Mouse (Mus musculus) mouse embryonic stem cell (cell line): ENCODE measurements around the gene Pkdrej.
"Not testable (repeated sequence)": the region's sequence is repeated elsewhere in the genome, so short reads cannot be mapped to it uniquely, and the experiment has no call there.

Source experiments
- in situ Hi-C, 2 experiments: fragments of 300-500 bp; cut with MboI; formaldehyde crosslinking; loops; 1 replicate in 1 of 2; 3 replicates in 1 of 2; pipeline ENCODE4 v1.14.3; 2019 to 2020; ENCODE audit warnings: low sequenced_read_pairs in 2 of 2, low pct_unique_long_range_greater_than_20kb in 1 of 2, mixed read lengths in 1 of 2; ENCODE audit not compliant: unreplicated experiment in 1 of 2

Gene Pkdrej

GRCm38 (mm10) chr15:85811535-85812277, 9.8 kb downstream of the Pkdrej start, which contains the start of gene Cdpf1:
Cdpf1 (minus strand) TSS chr15:85811697.
- in situ Hi-C loops = no loop called here

DNA sequence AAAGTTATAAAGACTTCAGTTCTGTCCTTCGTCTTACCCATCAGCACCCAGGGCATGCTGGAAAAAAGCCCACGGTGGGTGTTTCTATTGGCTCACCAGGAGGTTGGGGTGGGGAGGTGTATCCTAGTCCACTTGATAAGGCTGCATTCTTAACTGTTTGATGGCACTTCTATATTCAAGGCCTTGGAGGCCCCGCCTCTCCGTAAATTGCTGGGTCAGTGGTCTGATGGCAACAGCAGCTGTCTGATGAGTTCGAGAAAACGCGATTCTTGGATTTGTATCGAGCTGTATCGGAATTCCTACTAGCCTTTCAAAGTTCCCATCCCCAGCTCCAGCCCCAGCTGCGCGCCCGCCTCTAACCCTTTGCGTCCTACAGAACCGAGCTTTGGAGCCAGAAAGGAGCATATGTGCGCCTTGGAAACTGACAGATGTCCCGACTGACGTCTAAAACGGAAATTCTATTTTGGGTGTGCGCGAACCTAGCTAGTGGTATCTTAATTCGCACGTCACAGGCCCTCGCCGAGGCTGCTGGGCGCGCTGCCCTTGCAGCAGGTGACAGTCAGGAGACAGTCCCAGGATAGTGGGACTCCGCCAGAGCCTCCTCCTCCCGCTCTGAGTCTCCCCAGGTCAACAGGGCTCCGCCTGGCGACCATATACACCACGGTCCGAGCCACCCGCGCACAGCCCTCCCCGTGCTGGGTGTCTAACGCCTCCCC, 10.6 kb downstream of the Pkdrej start:
- in situ Hi-C loops = no loop called here

- in situ Hi-C loops = no loop called here
Measured at GRCm38 (mm10) chr15:85810462-85810805, 11.1 kb downstream of the Pkdrej start.

DNA sequence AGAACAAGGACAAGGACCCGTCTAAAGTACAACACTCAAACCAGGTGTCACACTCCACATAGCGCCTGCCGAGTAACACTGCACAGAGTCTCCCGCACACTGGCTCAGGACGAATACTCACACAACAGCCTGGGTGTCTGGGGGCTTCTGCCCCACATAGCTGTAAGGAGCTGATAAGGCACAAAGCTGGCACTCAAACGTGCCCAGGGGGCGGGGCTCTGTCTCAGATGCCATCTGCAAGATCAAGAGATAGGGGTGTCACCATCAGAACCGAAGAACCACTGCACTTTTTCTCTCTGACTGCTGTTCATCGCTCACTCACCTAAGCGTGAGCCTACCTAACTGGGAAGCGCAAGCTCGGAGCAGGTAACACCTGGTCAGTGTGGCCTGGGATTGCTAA, 12.4 kb downstream of the Pkdrej start:
- in situ Hi-C loops = no loop called here

DNA sequence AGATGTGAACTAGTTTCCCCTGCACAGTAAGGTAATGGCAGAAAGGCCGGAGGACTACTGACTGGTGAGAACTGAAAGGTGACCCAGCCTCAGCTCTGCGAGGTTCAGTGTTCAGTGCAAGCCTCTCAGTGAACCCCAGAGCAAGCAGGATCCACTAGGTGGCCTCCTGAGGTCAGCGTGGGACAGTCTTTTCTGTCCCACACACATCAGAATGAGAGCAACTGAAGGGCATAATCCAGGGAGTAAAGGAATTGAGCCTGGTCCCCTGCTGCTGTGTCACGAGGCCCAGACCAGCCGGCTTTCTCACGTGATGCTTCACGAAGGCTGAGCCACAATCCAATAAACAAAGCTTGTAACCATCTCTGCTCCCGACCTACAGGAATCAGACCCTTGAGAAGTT, 13.1 kb downstream of the Pkdrej start:
- in situ Hi-C loops = no loop called here

- in situ Hi-C loops = no loop called here
Measured at GRCm38 (mm10) chr15:85808031-85808430, 13.5 kb downstream of the Pkdrej start.

DNA sequence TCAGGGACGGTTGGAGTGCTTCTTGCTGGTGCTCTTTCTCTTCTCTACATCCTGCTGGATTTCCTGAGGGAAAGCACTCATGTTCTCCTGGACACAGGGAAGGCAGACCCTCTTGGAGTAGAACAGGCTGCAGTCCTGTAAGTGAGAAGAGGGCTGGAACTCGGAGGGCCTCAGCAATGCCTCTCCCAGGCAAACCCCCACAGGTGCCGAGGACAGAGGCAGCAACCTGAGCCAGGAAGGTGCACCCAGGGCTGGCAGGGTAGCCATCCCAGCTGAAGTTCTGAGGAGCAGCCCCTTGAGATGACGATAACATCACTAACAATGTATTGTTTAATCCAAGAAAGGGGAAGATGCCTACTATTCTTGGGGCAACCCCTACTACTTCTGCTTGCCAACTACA, 14.1 kb downstream of the Pkdrej start:
- in situ Hi-C loops = no loop called here

- in situ Hi-C loops = no loop called here
Measured at GRCm38 (mm10) chr15:85806886-85807285, 14.6 kb downstream of the Pkdrej start.

DNA sequence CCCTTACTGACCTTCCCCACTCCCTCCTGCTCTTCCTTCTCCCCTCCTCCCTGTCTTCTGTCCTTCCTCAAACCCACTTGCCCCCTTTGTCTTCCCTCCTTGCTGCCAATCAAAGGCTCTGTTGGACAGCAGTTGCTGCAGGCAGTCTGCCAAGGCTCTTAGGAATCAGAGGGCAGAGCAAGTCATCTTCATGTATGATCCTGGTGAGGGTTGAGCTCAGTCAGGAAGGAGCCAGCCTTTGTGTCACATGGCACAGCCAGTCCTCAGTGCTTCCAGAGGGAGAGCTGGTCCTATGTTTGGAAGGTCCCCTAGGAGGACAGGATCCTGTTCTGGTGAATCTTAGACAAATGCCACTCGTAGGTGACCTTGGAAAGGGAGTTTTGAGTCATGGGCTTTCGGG, 18.6 kb downstream of the Pkdrej start:
- in situ Hi-C loops = no loop called here

- in situ Hi-C loops = no loop called here
Measured at GRCm38 (mm10) chr15:85798676-85799075, 22.9 kb downstream of the Pkdrej start.

- in situ Hi-C loops = no loop called here
Measured at GRCm38 (mm10) chr15:85795516-85795915, 26.0 kb downstream of the Pkdrej start.

- in situ Hi-C loops = no loop called here
Measured at GRCm38 (mm10) chr15:85792819-85793218, 28.7 kb downstream of the Pkdrej start.

DNA sequence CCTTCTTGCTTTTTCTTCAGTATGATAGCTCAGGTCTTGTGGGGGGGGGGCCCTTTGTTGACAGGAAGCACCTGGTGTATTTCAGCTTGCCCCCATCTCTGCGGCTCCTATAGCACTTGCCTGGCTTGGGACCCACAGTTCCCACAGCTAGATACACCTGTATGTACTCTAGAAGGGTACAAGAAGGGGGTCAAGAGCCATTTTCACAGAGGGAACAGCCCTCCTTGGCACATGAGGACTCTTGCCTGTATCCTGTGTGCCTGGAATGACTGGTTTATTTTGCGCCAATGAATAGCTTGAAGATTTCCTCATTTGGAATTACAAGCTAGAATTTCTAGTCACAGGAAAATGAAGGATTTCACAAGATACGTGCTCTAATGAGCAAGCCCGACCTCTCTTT, 30.1 kb downstream of the Pkdrej start:
- in situ Hi-C loops = no loop called here

- in situ Hi-C loops = no loop called here
Measured at GRCm38 (mm10) chr15:85788633-85789032, 32.9 kb downstream of the Pkdrej start.

DNA sequence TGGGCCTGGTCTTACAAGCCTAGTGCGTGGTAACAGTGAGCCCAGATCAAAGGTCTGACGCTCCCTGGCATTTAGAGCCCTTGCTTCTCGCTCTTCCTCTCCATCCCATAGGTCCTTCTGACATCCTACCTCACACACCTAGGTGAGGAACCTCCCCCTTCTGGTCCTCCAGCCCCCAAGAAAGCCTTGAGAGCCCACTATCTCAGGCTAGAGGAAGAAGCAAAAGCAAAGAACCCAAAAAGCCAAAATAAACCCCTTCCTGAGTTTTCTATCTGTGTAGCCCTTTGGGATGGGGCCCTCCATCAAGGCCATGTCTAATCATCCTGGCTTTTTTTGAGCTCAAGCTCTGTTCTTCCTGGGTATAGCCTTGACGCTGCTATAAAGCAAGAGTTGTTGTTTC, 33.5 kb downstream of the Pkdrej start:
- in situ Hi-C loops = no loop called here

DNA sequence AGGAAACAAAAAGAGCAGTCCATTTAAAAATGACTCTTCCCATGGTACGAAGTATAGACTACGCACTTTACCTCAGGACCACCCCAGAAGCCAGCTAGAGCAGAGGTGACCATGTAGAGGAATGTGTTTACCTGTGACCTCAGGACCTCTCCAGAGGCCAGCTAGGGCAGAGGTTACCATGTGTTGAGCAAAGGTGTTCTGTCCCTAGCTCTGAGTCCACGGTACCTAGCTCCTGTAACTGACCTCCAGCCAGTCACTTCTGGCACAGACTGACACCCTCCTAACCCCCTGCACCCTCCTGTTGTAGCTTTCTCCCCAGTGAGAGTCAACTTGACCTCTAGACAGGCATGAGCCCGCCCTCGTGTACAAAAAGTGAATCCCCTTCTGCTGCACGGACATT, 34.1 kb downstream of the Pkdrej start:
- in situ Hi-C loops = no loop called here

DNA sequence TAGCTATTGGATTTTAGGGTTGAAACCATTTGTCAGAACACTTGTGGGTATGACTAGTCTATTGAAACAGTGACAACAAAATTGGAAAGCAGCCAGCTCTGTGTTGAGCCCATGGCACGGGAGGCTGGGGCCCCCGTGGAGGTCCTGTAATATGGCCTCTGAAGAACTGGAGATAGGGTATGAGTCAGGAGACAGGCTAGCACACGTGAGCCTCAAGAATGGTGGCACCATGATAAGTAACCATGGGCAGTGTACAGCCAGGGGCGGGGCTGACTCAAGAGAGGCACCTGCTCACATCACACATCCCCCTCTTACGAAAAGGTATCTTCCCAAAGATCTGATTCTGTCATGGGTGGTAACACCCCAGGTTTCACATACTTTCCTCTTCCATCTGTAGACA, 34.8 kb downstream of the Pkdrej start:
- in situ Hi-C loops = no loop called here

- in situ Hi-C loops = no loop called here
Measured at GRCm38 (mm10) chr15:85784341-85784740, 37.2 kb downstream of the Pkdrej start.

- in situ Hi-C loops = no loop called here
Measured at GRCm38 (mm10) chr15:85783146-85783545, 38.4 kb downstream of the Pkdrej start.

- in situ Hi-C loops = not testable (repeated sequence)
Measured at GRCm38 (mm10) chr15:85778891-85779290, 42.6 kb downstream of the Pkdrej start.
